8 mouse cellular contexts compared by ENCODE assay signal in genomic region chr14:120277081-120277656, GRCm38 (mm10). TPM values are rescaled to one million over a fixed set of nuclear protein-coding genes. Genes with fewer than 3 reads are reported as not detected.
A peak's percentile ranks its signal among the peaks of the same experiment; 100 is the strongest.
DNase-seq lines count a peak whose midpoint lies in the region; ATAC-seq and TF ChIP-seq lines count a peak whose summit lies in the region.

No protein-coding gene starts in this region.

- peak overlapping the region; percentile 48 for H3K4me3 ChIP-seq in bone marrow macrophage, adult 2 months (ENCODE audit: insufficient read depth, low read length)
- peak overlapping the region; percentile 59 for H3K4me3 ChIP-seq in forebrain, embryonic 15.5 days
- peak overlapping the region; percentile 59 for H3K4me3 ChIP-seq in hindbrain, embryonic 12.5 days
- H3K4me3 ChIP-seq in liver, embryonic 11.5 days (ENCODE audit: low read depth, low read length), result peak overlapping the region; percentile 73
- H3K4me3 ChIP-seq in midbrain, postnatal 0 days (ENCODE audit: low read depth, low read length), result peak overlapping the region; percentile 49

- DNase-seq in gastrocnemius, adult 18-20 months (ENCODE audit: low spot score), result peak; percentile 93
- DNase-seq in gastrocnemius, postnatal 10 days, result no peak
- DNase-seq in liver, embryonic 11.5 days (ENCODE audit: low spot score), result peak; percentile 49
- peak; percentile 44 for DNase-seq in midbrain, postnatal 0 days (ENCODE audit: low spot score)
- no peak for DNase-seq in frontal cortex, postnatal 10 days (ENCODE audit: low spot score in 2 of 2)

- no peaks in the 10 kb centered on the region for H3K27me3 ChIP-seq in forebrain, embryonic 15.5 days
- no peaks in the 10 kb centered on the region for H3K27me3 ChIP-seq in hindbrain, embryonic 12.5 days
- H3K27me3 ChIP-seq in liver, embryonic 11.5 days (replicated peaks; ENCODE audit: control insufficient read depth, insufficient read depth, low read length), result no peaks in the 10 kb centered on the region
- no peaks in the 10 kb centered on the region for H3K27me3 ChIP-seq in midbrain, postnatal 0 days (ENCODE audit: insufficient read depth, low read length)

- peak overlapping the region; percentile 61 for H3K27ac ChIP-seq in bone marrow macrophage, adult 2 months (ENCODE audit: insufficient read depth, low read depth, low read length)
- peak overlapping the region; percentile 86 for H3K27ac ChIP-seq in forebrain, embryonic 15.5 days (replicated peaks)
- peak overlapping the region; percentile 70 for H3K27ac ChIP-seq in hindbrain, embryonic 12.5 days
- H3K27ac ChIP-seq in liver, embryonic 11.5 days (ENCODE audit: low read depth, low read length), result peak overlapping the region; percentile 72
- no peak overlapping the region for H3K27ac ChIP-seq in midbrain, postnatal 0 days (ENCODE audit: low read depth, low read length)

- peak overlapping the region; percentile 52 for H3K9ac ChIP-seq in forebrain, embryonic 15.5 days (replicated peaks)
- H3K9ac ChIP-seq in hindbrain, embryonic 12.5 days, result peak overlapping the region; percentile 56
- H3K9ac ChIP-seq in liver, embryonic 11.5 days (ENCODE audit: low read depth, low read length), result peak overlapping the region; percentile 67
- H3K9ac ChIP-seq in midbrain, postnatal 0 days (replicated peaks; ENCODE audit: low read length, poor library complexity, severe bottlenecking), result peak overlapping the region; percentile 54; the same call in 1 of the 2 replicates

- TF ChIP-seq POLR2A in bone marrow macrophage, adult 2 months (IDR thresholded peaks at IDR 0.05; ENCODE audit: borderline replicate concordance, low read depth, low read length), result no peak

- H3K36me3 ChIP-seq in forebrain, embryonic 15.5 days, result no peaks in the 10 kb centered on the region
- H3K36me3 ChIP-seq in hindbrain, embryonic 12.5 days, result no peaks in the 10 kb centered on the region
- H3K36me3 ChIP-seq in liver, embryonic 11.5 days (ENCODE audit: control insufficient read depth, insufficient read depth, low read length), result no peaks in the 10 kb centered on the region
- H3K36me3 ChIP-seq in midbrain, postnatal 0 days (ENCODE audit: insufficient read depth, low read length), result no peaks in the 10 kb centered on the region

- no peaks in the 10 kb centered on the region for H3K9me3 ChIP-seq in forebrain, embryonic 15.5 days
- H3K9me3 ChIP-seq in hindbrain, embryonic 12.5 days (replicated peaks), result no peaks in the 10 kb centered on the region
- H3K9me3 ChIP-seq in liver, embryonic 11.5 days (ENCODE audit: control insufficient read depth, low read length), result no peaks in the 10 kb centered on the region
- no peaks in the 10 kb centered on the region for H3K9me3 ChIP-seq in midbrain, postnatal 0 days (ENCODE audit: low read length)

- no peak for TF ChIP-seq CTCF in bone marrow macrophage, adult 2 months (IDR thresholded peaks at IDR 0.05; ENCODE audit: low read depth, low read length)
- TF ChIP-seq CTCF in midbrain, postnatal 0 days (IDR thresholded peaks at IDR 0.05), result no peak

- no peak for ATAC-seq in forebrain, embryonic 15.5 days (replicated peaks)
- no peak for ATAC-seq in hindbrain, embryonic 12.5 days (ENCODE audit: low FRiP score)
- ATAC-seq in liver, embryonic 11.5 days (replicated peaks; ENCODE audit: low FRiP score), result no peak
- no peak for ATAC-seq in midbrain, postnatal 0 days (ENCODE audit: low FRiP score)

- 8% methylated on average over 10 of the region's 10 CpGs for whole genome bisulfite sequencing in forebrain, embryonic 15.5 days
- 30% methylated on average over 10 of the region's 10 CpGs for WGBS in hindbrain, embryonic 12.5 days
- WGBS in liver, embryonic 11.5 days, result 20% methylated on average over 10 of the region's 10 CpGs
- 17% methylated on average over 10 of the region's 10 CpGs for WGBS in midbrain, postnatal 0 days

- peaks cover 39% of the 10 kb centered on the region for H3K4me1 ChIP-seq in bone marrow macrophage, adult 2 months (ENCODE audit: control insufficient read depth, insufficient read depth, low read length)
- peaks cover 48% of the 10 kb centered on the region for H3K4me1 ChIP-seq in forebrain, embryonic 15.5 days
- H3K4me1 ChIP-seq in hindbrain, embryonic 12.5 days, result peaks cover 54% of the 10 kb centered on the region
- peaks cover 30% of the 10 kb centered on the region for H3K4me1 ChIP-seq in liver, embryonic 11.5 days (replicated peaks; ENCODE audit: control insufficient read depth, insufficient read depth, low read length)
- peaks cover 17% of the 10 kb centered on the region for H3K4me1 ChIP-seq in midbrain, postnatal 0 days (ENCODE audit: insufficient read depth, low read length)

- H3K4me2 ChIP-seq in forebrain, embryonic 15.5 days (replicated peaks), result peak overlapping the region; percentile 49
- H3K4me2 ChIP-seq in hindbrain, embryonic 12.5 days (replicated peaks), result peak overlapping the region; percentile 69
- peak overlapping the region; percentile 79 for H3K4me2 ChIP-seq in liver, embryonic 11.5 days
- peak overlapping the region; percentile 62 for H3K4me2 ChIP-seq in midbrain, postnatal 0 days (ENCODE audit: low read depth, low read length, poor library complexity, severe bottlenecking)

RNA-seq across cellular contexts. Expression of gene Mbnl2, which starts 1.7 kb away (rescaled TPM):
- 100 to 1,000 TPM; 299 to 300 TPM for total RNA-seq in gastrocnemius, adult 18-20 months (2021)
- 100 to 1,000 TPM; 213 to 224 TPM for total RNA-seq in gastrocnemius, postnatal 10 days (2021)
- 98.2 and 110 TPM in 2 replicates for polyA plus RNA-seq in bone marrow macrophage, adult 2 months (2012; ENCODE audit: insufficient read depth, insufficient read length, missing spikeins)
- polyA plus RNA-seq in forebrain, embryonic 15.5 days (2015; fragmentation: Nextera tagmentation; extraction: Ambion mirVana), result 22.2 TPM in 2 replicates
- 47.2 and 60.3 TPM in 2 replicates for polyA plus RNA-seq in hindbrain, embryonic 12.5 days (2016; fragmentation: Nextera tagmentation; extraction: Ambion mirVana)
- 38.2 and 40.0 TPM in 2 replicates for polyA plus RNA-seq in liver, embryonic 11.5 days (2014; fragmentation: Nextera tagmentation; extraction: Ambion mirVana)
- 40.4 and 41.4 TPM in 2 replicates for total RNA-seq in midbrain, postnatal 0 days (2014; rRNA removed)
- polyA plus RNA-seq in midbrain, postnatal 0 days (2015; fragmentation: Nextera tagmentation; extraction: Ambion mirVana), result 19.5 and 20.4 TPM in 2 replicates

Comparison
In these comparisons a context has a peak if more than half of its experiments do, and no peak if none do; other contexts are left out.
1. DNase-seq: peak in gastrocnemius, adult 18-20 months (single experiment), liver, embryonic 11.5 days (single experiment) and midbrain, postnatal 0 days (single experiment); none in gastrocnemius, postnatal 10 days (single experiment) and frontal cortex, postnatal 10 days (0 of 2).
2. Peak in every context shown above with its lines, with median percentiles within 50 percentile points of each other: H3K4me3 ChIP-seq, H3K4me2 ChIP-seq and H3K9ac ChIP-seq.